Mouse (Mus musculus): Measurements from ENCODE around the gene Hyal2. TPM values are rescaled to one million over a fixed set of nuclear protein-coding genes. Genes with fewer than 3 reads are reported as not detected.

The Hyal2 gene
- 125 and 220 TPM in 2 replicates for polyA plus RNA-seq (2012; rRNA removed; ENCODE audit: low replicate concordance)

DNA sequence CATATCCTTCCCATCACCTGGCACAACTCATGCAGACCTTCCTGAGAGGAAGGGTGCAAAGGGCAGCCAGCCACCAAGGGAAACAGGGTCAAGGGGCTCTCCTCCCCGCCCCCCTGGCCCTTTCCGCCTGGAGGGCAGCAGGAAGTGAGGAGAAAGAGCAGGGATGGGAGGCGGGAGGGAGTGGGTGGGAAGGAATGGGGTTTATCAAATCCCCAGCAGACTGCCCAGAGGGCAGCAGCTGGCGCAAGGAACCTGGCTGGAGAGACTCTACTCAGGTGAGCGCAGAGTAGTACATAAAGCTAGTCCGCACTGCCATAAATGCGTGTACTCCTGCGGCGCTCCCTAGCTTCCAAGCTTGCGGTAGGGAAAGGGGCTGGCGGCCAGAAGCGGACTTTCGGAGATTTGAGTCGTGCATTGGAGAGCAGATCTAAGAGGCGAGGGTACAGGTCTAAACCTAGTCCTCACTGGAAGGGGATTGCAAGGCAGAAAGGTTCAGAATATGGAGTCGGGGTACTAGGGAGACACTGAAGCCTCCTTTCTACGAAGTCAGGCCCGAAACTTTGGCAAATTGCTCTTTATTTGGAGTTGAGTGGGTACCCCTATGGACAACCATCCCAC is at the start of gene Hyal2:
Gene Hyal2 (plus strand): TSS at position 244 of the 618 bp plus-strand sequence.

DNA sequence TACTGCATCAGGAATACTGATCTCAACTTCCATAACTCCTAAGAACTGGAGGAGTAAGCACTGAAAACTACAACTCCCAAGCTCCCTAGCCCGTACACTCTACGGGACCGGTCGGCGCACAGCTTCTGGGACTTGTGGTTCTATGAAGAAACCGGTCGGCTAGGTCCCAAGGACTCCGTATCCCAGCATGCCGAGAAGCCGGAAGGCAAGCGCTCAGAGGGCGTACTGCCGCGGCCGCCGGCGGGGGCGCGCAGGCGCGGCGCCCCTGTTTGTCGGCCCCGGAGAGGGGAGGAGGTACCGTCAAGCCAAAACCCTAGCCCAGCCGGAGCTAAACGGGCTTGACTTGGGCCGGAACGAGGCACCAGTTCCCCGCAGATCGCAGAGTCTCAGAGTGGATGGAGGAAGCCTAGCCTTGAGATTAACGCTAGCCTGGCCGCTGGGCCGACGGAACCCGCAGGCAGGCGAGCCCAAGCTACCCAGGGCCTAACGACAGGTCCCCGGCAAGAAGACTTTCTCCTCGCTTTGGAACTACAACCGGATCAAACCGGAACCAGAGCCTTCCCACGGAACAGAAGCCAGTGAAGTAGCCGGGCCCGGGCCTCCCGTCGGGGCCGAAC is 33.8 kb upstream of the Hyal2 start, which contains the start of gene Tmem115:
Gene Tmem115 (plus strand): TSS at position 155 of the 617 bp plus-strand sequence.

DNA sequence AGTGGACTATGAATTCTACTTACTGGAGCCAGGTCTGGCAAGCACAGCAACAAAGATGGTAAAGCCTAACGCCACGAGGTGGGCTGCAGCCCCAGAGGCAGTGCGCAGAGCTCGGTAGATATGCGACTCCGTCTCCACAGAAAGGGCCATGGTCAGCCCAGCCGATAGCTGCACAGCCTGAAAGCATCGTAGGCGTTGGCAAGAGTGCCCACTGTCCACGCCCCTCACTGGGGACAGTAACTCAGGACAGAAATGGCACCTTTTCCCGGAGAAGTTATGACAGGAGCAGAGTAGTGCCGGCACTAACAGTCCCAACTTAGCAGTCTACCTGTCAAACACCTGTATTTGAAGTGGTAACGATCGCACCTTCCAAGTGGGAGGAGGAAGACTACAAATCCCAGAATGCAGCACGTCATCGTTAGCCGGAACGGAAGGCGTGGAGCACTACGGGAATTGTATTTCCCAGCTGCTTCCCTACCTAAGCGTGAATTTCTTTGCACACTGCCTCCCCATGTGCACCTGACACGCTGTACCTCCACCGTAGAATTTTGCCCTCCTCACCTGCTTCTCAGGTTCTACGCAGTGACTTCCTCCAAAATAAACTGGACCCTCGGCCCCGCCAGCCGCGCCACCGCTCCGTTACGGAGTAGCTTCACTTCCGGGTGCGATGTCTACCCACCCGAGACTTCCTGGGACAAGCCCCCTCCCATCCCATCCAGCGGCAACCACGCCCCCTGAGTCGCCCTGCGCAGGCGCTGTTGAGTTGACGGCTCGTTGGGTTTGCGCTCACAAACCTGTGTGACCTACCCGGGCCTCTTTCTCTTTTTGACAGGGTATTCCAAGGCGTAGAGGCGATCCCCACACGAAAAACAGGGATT is 26.0 kb upstream of the Hyal2 start, which contains the start of the genes Cyb561d2 and Nprl2:
Gene Cyb561d2 (minus strand): TSS at position 720 of the 878 bp plus-strand sequence.
Gene Nprl2 (plus strand): TSS at position 753 of the 878 bp plus-strand sequence.

DNA sequence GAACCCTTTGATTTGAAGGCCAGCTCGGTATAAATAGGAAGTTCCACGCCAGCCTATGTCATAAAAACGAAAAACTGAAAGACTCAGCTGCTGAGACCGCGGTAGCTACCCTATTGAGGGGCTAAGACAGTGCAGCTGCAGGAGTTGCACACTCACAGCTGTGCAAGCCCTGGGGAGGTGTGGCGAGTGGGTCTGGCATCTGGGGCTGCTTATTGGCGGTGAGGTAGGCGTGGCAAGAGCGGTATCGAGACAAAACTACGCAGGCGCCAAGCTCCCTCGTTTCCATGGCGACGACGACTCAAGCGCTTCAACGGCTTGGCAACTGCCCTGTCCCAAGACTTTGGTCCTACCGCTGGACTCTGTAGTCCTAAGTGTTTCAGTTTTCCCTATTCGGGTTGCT is 20.7 kb upstream of the Hyal2 start, which contains the start of gene Zmynd10:
Gene Zmynd10 (plus strand): TSS at position 273 of the 400 bp plus-strand sequence.

DNA sequence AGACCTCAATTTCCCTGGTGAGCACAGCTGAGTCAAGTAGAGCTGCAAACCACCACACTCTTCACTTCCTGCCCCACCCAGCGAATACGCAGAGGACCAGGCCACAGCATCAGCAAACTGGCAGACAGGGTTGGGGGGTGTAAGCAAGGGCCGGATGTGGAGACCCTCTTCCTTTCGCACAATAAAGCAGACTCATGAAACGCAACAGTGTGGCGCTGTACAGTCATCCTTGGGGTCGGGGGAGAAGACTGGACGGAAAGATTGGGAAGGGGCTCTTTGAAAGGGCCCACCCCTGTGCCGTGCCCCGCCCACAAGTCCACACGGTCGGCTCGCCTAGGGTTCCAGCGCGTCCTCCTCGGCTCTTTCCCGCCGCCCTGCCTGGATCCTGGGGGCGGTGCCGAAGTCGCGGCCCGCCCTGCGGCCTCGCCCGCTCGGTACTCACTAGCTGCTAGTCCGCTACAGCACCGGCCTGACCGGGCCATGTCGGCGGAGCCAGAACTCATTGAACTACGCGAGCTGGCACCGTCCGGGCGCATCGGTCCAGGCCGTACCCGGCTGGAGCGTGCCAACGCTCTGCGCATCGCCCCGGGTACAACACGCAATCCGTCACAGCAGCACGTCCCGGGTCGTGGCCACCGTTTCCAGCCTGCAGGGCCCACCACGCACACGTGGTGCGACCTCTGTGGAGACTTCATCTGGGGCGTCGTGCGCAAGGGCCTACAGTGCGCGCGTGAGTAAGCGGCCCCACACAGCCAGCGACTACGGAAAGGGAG is 16.4 kb upstream of the Hyal2 start, which contains the start of gene Rassf1:
Gene Rassf1 (plus strand): TSS at position 439 of the 773 bp plus-strand sequence.

DNA sequence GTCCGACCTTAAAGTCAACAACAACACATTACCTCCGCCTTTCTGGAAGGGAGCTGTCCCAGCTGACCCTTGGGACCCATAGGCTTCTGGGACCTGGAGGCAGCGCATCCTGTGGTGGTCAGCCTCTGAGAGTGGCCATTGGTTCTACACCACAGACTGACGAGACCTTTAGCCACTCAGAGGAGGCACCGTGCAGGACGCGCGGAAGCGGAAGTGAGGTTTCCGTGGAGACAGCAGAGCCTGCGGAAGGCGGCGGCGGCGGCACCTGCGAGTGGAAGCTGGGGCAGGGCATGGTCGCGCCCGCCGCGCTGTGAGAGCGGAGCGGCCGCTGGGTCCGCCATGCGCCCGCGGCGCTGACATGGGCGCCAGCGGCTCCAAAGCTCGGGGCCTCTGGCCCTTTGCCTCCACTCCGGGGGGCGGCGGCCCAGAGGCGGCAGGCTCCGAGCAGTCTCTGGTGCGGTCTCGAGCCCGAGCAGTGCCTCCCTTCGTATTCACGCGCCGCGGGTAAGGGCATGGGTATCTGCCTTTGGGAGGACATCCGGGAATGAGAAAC is 4.6 kb upstream of the Hyal2 start, which contains the start of gene Tusc2:
Gene Tusc2 (plus strand): TSS at position 227 of the 553 bp plus-strand sequence.

DNA sequence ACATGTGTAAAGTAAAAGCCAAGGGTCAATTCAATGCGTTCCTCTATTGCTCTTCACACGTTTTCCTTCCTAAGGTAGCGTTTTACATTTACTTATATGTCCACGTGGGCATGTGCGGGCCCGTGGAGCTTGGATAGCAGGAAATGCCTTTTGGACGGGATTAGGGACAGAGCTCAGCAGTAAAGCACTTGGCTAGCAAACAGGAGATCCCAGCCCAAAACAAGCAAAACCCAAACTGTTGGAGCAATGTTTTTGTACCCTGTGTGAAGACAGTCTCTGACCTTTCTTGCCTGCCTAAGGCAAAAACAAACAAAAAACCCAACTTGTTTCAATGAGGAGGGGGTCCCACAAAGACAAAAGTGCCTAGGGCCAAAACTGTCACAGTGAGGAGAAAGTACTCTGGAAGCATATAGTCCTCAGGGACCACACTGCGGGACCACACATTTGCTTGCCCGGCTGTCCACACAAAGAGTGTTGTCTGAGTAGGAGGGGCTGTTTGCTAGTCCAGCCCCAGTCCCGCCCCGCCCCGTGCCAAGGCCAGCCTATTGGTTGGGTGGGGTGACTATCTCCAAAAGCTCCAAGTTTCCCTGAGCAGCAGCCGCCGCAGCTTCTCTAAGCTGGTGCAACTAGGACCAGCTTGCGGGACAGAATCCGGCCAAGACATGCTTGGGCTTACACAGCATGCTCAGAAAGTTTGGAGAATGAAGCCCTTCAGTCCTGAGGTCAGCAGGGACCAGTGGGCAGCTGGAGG is 8.8 kb downstream of the Hyal2 start, which contains the start of gene Hyal1:
Gene Hyal1 (plus strand): TSS at position 571 of the 751 bp plus-strand sequence.

DNA sequence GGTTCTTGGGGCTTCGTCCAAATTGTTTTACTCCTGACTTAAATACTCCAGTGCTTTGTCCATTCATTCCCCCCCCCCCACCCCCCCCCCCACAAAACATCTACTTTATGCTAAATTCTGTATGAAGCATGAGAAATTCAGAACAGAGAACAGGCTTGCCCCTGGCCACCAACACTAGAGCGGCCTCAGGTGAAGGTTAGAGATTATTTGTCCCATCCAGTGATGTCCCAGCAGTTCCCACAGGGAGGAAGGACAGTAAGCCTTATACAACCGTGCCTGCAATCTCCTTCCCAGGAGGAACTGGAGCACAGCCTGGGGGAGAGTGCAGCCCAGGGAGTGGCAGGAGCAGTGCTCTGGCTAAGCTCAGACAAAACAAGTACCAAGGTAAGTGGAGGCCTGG is 10.8 kb downstream of the Hyal2 start, which contains the start of gene Naa80:
Gene Naa80 (plus strand): TSS at position 301 of the 400 bp plus-strand sequence.

DNA sequence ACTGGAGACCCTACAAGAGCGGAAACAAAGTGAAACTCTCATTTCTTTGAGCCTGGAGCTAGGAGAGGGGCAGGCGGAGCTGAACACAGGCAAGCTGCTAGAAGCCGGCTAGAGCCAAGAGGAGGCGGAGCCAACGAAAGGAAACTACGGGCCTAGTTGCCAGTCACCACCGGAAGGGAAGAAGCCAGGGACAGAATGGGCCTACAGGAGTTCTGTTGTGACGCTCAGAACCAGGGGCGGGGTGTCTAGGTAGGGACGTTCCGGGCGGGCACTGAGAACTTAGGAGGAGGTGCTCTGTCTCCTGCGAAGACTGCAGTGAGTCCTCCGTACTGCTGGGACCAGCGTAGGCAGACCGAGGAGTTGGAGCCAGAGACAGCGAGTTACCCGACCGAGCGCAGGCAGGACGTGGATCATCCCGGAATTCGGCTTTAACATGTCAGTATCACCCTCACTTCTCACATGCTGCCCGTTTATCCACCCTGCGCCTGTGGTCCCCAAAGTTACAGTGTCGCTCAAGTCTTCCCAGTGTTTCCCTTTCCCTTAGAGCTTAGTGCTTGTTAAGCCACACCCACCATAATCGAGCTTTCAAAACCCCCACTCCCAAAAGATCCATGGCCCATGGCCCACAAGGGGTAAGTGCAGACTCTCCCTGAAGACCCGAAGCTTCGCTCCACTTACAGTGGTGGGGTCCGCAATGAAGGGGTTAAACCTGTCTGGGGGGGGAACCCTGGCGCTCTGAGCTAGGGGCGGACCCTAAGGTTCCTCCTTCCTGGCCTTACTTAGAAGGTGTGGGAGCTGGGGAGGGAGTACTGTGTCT is 13.0 kb downstream of the Hyal2 start, which contains the start of gene Hyal3:
Gene Hyal3 (plus strand): TSS at position 318 of the 817 bp plus-strand sequence.

DNA sequence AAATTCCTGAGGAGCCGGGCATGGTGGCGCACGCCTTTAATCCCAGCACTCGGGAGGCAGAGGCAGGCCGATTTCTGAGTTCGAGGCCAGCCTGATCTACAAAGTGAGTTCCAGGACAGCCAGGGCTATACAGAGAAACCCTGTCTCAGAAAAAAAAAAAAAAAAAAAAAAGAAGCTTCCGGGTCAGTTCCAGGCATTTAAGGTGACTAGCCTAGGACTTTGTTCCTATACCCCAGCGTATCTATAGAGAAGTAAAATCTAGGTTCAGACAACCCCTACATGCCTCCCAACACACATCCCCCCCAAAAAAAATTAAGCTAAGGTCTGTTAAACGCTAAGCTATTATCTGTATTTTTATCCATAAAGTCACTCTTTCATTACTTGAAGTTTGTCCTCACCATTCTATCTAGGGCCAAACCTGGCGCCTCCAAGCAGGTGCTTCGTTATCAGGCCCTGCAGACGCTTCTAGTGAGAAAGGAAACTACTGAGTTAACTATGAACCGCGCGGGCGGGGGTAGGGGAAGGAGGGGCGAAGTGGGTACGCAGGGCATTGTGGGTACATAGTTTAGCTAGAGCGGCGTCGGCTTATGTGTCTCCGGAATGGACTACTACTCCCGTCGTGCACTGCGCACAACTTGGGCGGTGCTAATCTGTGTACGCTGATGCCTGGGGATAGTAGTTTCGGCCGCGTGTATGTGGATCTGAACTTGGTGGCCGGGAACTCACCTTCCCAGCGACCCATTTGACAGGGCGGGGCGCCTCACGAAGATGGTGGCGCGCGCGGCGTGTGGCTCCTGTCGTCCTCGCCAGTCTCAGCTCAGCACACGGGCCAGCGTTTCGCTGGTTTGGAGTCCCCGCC is 19.5 kb downstream of the Hyal2 start, which contains the start of gene Ifrd2:
Gene Ifrd2 (plus strand): TSS at position 669 of the 859 bp plus-strand sequence.

DNA sequence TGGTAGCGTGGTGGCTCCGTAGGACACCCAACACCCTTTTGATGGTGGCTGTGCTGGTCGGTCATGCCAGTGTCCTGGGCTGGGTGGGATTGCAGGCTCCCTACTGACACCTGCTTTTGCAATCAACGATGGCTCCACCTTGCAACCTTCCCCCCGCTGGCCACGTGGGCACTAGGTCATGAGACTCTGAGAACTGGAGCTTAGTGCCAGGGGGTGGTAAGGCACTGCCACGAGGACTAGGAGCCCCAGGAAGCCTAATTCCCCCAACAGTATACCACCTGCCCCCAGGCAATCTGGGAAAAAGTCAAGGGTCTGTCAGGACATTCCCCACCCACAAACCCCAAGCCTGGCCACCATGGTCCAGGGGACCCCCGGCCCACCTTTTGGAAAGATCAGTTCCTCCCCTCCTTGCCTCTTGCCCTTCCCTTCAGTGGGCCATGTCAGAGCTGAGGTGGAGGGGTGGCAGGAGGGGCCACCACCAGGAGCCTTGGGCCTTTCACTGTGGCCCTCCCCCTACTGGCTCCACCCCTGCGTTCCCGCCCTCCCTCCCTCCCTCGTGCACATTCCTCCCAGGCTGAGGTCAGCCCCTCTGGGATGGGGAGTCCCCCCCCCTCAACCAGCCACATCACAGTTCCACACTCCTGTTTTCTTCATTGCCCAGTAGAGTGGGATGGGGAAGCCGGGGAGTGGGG is 41.1 kb downstream of the Hyal2 start, which contains the start of gene Sema3b:
Gene Sema3b (minus strand): TSS at position 489 of the 692 bp plus-strand sequence.

Other genes with a start within 250 kb of the Hyal2 start
- 10.8 and 16.9 TPM in 2 replicates for gene Hemk1, start 229.6 kb upstream of the Hyal2 start, polyA plus RNA-seq (2012; rRNA removed; ENCODE audit: low replicate concordance)
- gene 6430571L13Rik, start 227.3 kb upstream of the Hyal2 start, polyA plus RNA-seq (2012; rRNA removed; ENCODE audit: low replicate concordance) = 0.11 and 0.16 TPM in 2 replicates
- gene Cacna2d2, start 168.3 kb upstream of the Hyal2 start, polyA plus RNA-seq (2012; rRNA removed; ENCODE audit: low replicate concordance) = 1.6 and 3.4 TPM in 2 replicates
- 50.7 and 60.9 TPM in 2 replicates for gene Tmem115, start 34.0 kb upstream of the Hyal2 start, polyA plus RNA-seq (2012; rRNA removed; ENCODE audit: low replicate concordance)
- gene Cyb561d2, start 25.8 kb upstream of the Hyal2 start, polyA plus RNA-seq (2012; rRNA removed; ENCODE audit: low replicate concordance) = 41.2 and 51.5 TPM in 2 replicates
- 15.2 and 20.7 TPM in 2 replicates for gene Nprl2, start 25.7 kb upstream of the Hyal2 start, polyA plus RNA-seq (2012; rRNA removed; ENCODE audit: low replicate concordance)
- gene Zmynd10, start 20.6 kb upstream of the Hyal2 start, polyA plus RNA-seq (2012; rRNA removed; ENCODE audit: low replicate concordance) = 0.21 and 0.83 TPM in 2 replicates
- gene Rassf1, start 16.4 kb upstream of the Hyal2 start, polyA plus RNA-seq (2012; rRNA removed; ENCODE audit: low replicate concordance) = 10.1 and 16.1 TPM in 2 replicates
- gene Tusc2, start 4.7 kb upstream of the Hyal2 start, polyA plus RNA-seq (2012; rRNA removed; ENCODE audit: low replicate concordance) = 53.1 and 81.4 TPM in 2 replicates
- 1.8 and 2.0 TPM in 2 replicates for gene Hyal1, start 9.0 kb downstream of the Hyal2 start, polyA plus RNA-seq (2012; rRNA removed; ENCODE audit: low replicate concordance)
- gene Naa80, start 10.9 kb downstream of the Hyal2 start, polyA plus RNA-seq (2012; rRNA removed; ENCODE audit: low replicate concordance) = 56.4 and 67.1 TPM in 2 replicates
- 0.25 and 1.0 TPM in 2 replicates for gene Hyal3, start 12.9 kb downstream of the Hyal2 start, polyA plus RNA-seq (2012; rRNA removed; ENCODE audit: low replicate concordance)
- gene Ifrd2, start 19.7 kb downstream of the Hyal2 start, polyA plus RNA-seq (2012; rRNA removed; ENCODE audit: low replicate concordance) = 66.8 and 74.2 TPM in 2 replicates
- 61.0 and 63.0 TPM in 2 replicates for gene Sema3b, start 41.3 kb downstream of the Hyal2 start, polyA plus RNA-seq (2012; rRNA removed; ENCODE audit: low replicate concordance)
- gene Gnai2, start 67.4 kb downstream of the Hyal2 start, polyA plus RNA-seq (2012; rRNA removed; ENCODE audit: low replicate concordance) = 278 and 384 TPM in 2 replicates
- gene Slc38a3, start 101.6 kb downstream of the Hyal2 start, polyA plus RNA-seq (2012; rRNA removed; ENCODE audit: low replicate concordance) = 0.53 and 18.3 TPM in 2 replicates
- 0.13 and 0.20 TPM in 2 replicates for gene Gnat1, start 111.8 kb downstream of the Hyal2 start, polyA plus RNA-seq (2012; rRNA removed; ENCODE audit: low replicate concordance)
- 23.2 and 38.4 TPM in 2 replicates for gene Sema3f, start 142.5 kb downstream of the Hyal2 start, polyA plus RNA-seq (2012; rRNA removed; ENCODE audit: low replicate concordance)
- gene Rbm5, start 203.1 kb downstream of the Hyal2 start, polyA plus RNA-seq (2012; rRNA removed; ENCODE audit: low replicate concordance) = 30.5 and 42.0 TPM in 2 replicates